Mouse (Mus musculus) kidney, adult 11 months (tissue): ENCODE results near the gene Tldc2.
A peak's percentile ranks its signal among the peaks of the same experiment; 100 is the strongest.

Source experiments
- DNase-seq: peaks from one replicate; pipeline ENCODE4 v3.0.0; 2022

The Tldc2 gene

DNA sequence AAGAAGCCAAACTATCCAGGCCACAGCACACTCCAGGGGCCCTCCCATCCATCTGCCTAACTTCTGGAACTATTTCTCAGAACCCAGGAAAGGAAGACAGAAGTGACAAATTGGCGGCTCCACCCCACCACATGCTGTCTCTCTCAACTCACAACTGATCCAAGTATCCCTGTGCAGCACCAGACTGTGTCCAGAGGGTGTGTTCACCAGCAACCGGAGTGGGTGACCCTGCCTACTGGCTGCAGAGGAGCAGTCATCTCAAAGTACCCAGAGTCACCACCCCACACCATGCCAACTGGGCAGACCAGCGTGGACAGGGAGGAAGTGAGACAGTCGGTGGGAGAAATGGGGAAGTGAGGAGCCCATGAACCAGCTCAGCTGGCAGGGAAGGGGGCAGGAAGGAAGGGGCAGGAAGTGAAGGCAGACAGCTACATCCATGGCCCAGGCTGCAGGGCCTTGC is 23.6 kb upstream of the Tldc2 start:
- DNase-seq: no peak

DNA sequence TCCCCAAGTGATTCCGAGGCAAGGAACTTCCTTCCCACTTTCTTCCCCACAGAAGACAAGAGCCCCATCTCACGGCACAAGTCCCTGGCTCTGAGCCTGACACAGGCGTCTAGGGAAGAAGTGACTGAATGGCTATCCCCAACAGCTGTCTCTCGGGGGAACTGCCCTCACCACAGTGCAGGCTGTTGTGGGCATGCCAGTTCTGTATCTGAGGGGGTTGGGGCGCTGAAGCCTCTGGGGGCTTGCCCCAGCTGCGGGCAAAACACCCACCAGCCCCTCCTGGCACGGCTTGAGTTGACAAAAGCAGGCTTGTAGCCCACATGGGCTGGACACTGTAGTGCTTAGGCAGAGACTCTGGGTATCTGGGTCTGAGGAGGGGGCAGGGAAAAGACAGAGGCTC is 22.7 kb upstream of the Tldc2 start:
- DNase-seq: no peak

DNA sequence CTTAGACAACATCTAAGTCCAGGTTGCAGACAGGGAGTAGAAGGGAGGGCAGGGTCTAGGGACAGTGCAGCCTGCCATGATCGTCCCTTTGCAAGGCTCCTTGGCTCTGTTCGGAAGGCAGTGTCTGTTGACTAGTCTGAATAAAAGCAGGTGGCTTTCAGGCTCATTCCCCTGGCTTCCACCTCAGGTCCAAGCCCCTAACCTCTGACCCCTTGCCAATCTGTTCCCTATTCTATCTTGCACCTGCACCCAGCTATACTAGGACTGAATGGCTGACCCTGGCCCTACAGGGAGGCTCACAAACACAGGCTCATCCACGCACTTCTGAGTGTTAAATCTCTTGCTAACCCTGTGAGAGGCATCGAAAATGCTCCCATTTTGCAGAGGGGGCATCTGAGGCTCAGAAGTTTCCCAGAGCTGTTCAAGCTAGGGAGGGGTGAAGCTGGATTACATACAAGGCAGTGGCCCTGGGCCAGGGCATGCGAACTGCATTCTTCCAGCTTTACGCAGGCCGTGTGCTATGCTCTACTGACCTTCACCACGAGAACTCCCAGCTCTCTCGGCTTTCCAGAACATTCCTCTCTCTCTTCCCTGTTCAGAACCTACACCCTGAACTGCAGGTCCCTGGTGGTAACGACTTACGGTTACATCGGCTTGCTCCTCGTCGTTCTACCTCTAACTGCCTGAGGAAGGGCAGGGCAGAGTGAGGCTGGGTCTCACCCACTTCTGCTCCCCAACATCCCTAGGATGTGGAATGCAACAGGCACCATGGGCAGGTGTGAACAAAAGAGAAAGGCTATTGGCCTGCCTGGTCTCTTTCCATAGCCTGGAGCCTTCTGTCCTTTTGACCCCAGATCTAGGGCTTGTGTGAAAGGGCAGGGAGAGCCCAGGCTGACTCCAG is 21.6 kb upstream of the Tldc2 start:
- DNase-seq: peak; percentile 40

DNA sequence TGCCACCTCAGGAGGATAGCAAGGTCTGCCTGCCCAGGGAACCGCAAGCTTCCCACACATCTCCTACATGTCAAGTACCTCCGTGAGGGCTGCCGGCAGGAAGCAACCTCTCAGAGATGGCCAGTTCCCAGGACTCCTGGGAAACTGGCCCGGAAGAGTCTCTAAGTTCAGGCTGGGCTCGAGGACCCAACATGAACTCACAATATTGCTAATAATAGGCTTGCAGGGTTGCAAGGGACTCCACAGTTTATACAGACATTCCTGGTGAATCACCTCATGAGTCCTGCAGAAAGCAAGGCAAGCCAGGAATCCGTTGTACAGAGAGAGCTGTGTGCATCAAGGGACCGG is 21.0 kb upstream of the Tldc2 start:
- no peak for DNase-seq

DNA sequence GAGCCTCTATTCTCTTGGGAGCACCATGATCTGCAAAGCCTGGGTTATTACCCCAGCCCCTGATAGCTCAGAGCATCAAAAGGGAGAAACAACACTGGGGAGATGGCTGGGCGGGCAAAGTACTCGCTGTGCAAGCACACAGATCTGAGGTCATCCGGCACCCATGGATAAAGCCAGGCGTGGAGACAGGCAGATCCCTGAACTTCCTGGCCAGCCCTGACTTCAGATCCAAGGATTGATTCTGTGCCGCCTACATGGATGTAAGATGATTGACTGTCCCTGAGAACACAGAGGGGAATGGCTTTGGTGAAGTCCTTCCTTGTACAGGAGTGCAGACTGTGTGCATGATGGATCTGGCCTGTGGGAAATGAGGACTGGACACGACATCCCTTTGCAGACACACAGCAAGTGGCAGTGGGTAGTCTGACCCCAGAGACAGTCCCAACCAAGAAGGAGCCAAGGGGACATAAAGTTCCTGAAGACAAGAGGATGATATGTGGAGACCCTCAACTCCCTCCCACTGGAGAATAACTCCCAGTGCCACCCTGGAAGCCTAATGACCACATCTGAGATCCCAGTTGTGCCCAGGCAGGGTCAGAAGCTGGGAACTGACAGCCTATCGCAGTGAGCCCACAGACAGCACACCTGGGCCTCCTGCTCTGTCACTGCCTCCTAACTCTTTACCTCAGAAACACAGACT is 20.0 kb upstream of the Tldc2 start:
- DNase-seq: no peak

DNA sequence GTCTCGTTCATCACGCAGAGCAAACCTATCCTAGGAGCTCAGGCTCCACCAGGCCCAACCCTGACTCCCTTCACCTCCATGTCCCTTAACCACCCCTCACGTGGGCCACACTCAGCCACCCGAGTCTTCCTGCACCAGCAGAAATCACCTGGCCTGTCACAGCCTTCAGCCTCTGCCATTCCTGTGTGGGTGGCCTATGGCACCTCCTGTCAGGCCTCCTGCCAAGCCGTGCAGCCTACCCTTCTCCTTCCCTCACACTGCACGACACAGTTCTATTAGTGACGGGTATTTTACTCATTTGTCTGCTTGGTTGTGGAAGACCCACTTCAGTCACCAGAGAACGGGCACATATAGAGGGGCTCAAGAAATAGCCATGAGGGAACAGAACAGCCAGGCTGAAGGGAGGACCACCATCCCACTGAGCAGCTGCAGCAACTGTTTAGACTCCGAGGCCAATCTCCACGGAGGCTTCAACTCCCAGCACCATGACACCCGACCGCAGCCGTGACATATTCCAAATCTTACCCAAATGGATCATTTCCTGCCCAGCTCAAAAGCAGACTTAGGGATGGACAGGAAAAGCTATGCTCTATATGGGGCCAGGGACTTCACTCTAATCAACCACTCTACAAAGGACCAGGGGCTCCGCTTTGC is 18.0 kb upstream of the Tldc2 start:
- no peak for DNase-seq

DNA sequence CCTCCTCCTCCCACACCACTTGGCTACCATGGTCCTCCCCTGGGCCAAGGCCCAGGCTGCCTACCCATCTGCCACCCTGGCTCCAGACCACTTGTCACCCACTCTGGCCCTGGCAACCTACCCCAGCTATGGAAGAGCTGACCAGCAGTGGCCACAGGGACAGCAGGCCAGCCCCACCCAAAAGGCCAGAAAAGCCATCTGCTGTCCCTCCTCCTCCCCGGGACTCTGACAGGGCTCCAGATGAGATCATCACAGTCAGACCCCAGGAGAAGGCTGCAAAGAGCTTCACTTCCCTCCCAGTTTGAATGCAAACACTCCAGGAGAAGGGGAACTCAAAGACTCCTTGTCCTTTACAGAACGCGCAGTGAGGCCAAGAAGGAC is 17.5 kb upstream of the Tldc2 start:
- no peak for DNase-seq

DNA sequence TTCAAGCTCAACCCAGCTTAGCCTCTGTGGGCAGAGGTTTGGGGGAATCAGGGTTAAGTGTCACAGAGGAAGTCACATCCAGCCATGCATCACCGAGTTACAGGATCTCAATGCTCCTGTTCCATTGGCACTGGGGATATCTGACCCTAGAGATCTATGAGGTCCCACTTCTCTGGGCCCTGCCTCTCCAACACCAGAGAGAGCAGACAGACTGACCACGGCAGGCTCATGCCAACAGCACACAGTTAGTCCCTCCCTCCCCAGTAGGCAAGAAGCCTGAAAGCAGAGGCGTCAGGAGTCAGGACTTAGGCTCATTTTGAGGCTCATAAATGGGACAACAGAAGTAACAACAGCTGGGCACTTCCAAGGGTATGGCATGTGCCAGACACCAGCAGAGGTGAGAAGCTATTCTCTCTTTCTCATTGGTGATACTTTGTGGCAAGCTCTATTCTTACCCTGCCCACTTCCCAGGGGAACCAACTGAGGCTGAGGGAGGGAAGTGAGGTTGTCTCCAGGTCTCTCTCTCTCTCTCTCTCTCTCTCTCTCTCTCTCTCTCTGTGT is 17.0 kb upstream of the Tldc2 start:
- no peak for DNase-seq

DNA sequence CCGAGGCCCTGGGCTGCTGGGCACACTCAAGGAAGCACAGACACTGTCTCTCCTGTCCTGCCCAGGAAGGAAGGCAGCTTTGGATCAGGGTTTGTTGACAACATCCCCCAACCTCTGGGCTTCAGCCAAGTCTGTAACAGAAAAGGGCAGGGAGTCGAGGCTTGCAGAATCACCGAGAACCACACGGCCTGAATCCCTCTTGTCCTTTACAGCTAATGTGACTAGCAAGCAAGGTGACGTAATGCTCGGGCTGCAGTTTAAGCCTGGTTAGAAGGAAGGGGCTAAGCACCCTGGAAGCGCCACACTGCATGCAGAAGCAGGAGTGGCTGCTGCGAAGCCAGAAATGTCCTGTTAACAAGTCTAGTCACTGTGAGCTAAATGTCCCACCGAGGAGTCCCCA is 16.5 kb upstream of the Tldc2 start:
- DNase-seq: no peak

DNA sequence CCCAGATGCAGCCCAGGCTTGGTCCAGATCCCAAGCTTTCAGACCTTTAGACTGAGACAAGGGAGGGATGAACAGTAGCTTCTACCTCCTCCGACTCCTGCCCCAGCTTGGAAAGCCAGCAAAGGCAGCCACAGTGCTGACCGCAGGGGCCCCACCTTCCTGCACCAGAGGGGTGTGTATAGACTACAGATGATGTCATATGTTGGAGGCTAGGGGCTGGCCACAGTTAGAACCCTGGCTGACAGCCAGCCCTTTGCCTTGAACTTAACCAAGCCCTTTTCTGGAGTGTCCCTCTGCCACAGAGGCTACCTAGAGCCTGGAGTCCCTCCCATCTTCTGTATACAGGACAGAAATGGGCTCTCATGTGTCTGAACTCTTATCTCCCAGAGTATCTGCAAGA is 15.3 kb upstream of the Tldc2 start:
- DNase-seq: no peak

DNA sequence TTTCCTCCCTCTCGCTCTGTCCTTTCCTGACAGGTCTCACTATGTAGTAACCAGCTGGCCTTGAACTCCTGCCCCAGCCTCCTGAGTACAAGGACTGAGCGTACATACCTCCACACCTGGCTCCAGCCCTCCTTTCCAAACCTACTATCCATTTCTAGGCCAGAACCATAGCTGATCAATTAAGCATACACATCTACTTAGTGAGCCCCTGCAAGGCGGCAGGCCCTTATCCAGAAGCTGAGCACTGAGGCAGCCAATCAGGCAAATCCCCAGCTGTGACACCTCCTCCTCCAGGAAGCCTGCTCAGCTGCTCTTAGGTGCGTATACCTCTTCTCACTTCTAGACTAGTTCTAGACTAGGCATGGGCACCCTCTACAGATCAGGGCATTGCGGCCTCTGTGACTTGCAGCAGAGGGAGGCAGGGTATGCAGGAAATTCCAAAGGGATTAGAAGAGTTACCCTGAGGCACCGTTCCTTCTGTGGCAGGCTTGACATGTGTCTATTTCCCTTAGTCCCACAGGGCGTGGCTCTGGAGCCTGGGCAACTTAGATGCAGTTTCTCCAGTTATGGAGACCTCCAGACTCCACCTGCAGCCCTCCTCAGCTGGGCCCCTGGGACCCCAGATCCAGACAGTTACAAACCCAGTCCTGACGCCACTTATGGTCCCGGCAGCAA is 14.4 kb upstream of the Tldc2 start:
- no peak for DNase-seq

DNA sequence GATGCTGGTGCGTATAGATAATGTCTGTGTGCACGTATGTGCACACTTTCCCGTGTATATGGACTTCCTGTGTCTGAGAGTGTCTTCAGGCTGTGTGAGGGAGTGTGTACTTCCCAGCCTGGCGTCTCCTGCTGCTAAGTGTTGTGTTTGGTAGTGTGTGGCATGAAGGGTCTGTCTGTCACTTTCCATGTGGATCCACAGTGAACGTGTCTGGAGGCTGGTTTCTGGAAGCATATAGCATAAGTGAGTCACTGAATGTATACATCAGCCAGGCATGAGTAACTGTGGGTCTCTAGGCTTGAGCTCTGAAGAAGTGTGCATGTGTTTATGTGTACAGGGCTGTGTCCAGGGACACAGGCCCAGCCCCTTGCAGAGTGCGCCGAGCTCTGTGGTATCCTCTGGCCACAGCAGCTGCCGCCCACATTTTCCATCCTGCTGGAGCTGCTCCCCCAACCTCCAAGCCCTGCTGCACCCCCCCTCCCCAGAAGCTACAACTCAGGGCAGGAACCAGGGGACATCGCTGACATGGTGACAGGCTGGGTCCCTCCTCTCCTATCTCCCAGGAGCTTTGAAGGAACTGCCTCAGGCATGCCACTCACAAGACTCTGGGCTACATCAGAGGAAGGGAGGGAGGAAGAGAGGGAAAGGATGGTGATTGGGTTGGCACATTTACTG is 13.3 kb upstream of the Tldc2 start:
- DNase-seq: no peak

DNA sequence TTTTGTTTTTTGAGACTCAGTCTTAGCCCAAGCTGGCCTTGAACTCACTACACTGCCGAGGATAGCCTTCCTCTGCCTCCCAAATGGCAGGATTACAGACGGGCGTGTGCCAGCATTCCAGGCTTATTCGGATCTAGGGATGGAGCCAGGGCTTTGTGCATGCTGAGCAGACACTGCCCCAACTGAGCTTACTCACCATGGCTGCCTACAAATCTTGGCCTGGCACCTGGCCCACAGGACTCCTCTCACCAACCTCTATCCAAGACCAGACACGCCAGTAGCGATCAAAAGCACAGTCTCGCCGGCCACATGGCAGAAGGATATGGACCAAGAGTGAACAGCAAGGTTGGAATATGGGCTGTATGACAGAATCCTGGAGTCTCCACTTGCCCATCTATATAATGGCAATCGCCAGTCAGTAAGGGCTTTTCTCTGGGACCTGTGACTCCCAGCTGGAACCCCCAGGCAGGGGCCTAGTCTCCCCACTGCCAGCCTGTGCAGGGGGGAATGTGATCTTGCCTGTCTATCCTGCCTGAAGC is 12.6 kb upstream of the Tldc2 start:
- DNase-seq: no peak

DNA sequence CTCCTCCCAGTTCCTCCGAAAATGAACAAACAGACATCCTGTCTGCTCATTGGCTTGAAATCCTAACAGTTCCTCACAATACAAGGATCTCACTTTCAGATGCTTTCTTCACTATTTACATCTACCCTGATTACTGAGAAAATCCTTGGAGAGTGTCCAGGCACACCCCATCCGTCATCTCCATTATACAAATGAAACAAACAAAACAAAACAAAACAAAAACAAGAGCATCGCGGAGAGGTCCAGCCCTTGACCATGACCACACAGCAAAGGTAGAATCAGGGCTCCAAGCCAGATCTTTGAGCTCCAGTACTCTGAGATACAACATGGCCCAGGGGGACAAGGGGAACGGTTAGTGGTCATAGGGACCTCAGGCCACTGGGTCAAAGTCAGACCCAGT is 12.1 kb upstream of the Tldc2 start:
- DNase-seq: no peak

DNA sequence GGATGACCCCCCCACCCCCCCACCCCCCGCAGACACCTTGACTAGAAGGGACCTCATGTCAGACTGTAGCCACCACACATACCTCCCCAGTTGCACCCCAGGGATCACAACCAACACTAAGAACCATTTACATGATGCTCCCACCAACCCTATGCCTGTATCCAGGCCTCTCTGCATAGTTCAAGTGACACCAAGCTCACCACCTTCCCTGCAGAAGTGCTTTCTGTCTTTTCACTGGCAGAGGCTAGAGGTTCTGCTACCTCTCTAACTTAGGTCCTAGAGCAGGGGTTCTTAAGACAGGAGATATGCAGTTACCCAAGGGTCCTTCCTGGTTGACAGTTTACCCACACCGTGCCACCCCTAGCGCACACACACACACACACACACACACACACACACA is 11.6 kb upstream of the Tldc2 start:
- DNase-seq: no peak

DNA sequence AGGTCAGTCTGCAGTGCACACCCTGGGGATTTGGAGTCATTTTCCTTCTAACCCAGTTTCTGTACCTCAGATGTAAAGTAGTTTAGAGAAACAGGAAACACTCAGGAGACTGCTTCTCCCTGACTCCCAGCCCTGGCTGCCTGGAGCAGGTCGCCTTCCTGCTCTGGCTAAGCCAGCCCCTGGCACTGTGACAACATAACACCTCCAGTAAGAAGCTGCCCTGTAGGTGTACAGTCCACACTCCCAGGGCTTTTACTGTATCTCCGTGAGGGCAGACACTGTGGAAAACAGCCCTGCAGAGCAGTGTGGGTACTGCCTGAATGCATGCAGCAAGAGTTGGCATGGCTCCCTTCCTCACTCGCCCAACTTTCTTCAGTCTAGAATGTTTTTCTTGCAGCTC is 11.2 kb upstream of the Tldc2 start:
- DNase-seq: no peak

DNA sequence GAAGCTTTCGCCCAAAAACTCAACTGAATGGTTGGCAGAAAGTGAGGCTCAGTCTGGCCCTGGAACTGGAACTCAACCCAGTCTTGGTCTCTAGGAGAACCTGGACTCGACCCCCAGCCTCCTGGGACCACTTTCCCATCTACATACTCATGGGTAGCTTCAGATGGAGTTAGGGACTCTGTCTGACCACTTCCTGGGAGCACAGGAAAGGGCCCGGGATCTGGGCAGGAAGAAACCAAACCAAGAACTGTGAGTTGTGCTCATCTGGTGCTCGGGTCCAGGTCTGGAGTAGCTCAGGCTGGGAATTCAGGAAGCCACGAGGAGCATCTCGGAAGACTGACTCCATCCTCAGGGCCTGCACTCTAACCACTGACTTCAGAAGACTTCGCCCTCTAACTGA is 10.3 kb upstream of the Tldc2 start:
- DNase-seq: no peak

DNA sequence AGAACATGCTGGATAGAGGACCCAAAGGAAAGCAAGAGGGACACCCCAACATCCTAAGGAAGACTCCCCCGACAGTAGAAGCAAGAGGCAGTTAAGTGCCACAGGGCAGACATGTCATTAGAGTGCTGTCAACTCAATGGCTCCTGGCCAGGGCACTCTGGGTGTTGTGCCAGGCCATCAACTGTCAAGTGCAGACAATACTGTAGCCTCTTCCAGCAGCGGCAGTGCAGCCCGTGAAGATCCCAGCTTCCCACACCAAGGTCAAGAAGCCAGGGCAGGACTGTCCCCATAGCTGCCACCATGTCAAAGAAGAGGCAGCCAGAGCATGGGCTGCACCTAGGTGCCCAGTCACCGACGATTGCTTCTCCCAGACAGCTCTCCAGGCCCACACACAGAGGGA is 9.7 kb upstream of the Tldc2 start:
- no peak for DNase-seq

DNA sequence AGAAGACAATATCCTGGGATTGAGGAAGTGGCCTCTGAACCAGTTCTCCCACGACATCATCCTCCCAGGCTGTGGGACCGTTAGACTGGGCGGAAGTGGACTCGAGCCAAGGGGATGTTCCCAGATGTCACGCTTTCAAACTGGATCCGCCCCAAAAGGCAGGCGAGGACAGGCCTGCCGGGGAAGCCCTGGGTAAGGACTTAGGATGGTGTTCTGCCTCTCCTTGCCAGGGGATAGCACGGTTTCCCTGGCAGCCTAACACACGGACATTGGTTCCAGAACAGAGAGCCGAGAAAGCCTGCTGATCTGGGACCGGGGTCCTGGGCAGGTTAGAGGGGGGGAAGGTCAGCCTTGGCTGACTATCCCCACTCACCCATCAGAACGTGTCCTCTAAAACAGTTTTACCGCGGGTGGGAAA is 9.2 kb upstream of the Tldc2 start:
- DNase-seq: peak; percentile 83

DNA sequence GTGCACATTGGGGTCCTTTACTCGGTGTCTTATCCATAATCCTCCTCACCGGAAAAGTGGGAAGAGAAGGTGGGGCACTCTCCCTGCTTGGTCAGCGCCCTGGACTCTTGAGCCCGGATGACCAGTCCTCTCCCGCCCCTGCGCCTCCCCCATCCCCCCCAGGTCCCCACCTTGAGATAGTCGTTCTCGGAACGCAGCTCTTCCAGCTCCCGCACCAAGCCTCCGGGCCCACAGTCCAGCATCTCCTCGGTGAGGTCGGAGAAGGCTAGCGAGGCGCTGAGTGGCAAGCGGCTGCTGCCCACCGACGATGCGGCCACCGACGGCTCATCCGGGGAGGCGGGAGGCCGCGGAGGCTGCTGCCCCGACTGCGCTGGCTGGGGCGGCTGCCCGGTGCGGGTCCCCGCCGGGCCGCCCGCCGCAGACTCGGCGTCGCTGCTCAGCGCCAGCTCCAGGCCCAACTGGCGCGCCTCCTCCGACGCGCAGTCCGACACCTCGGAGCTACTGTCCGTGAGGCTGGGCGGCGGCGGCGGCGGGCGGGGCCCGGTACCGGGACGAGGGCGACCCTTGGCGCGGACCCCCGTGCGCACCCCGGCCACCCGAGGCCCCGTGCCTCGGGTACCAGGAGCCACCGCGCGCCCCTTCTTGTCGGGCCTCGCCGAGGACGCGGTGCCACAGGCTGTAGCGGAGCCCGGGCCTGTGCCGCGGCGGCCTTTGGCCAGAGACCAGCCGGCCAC is 8.6 kb upstream of the Tldc2 start:
- no peak for DNase-seq
